Comparison of ENCODE assay signal across 25 mouse cellular contexts in genomic region chr11:105520398-105520797, GRCm38 (mm10).
DNase-seq lines count a peak whose midpoint lies in the region; ATAC-seq lines count a peak whose summit lies in the region.
"Had no signal": no experiment of that assay in that cellular context is flagged by ENCODE, and none has a peak within 500 bp of the region (broad histone marks: within the 10 kb centered on the region; RNA-seq: fewer than 3 reads in every experiment).

No protein-coding gene starts in this region.

- H3K36me3 ChIP-seq in forebrain, embryonic 15.5 days = no peaks in the 10 kb centered on the region
- H3K36me3 ChIP-seq in forebrain, embryonic 11.5 days (ENCODE audit: control insufficient read depth, insufficient read depth, low read length) = no peaks in the 10 kb centered on the region
- H3K36me3 ChIP-seq: embryonic facial prominence, embryonic 13.5 days; hindbrain, embryonic 15.5 days; kidney, embryonic 15.5 days; limb, embryonic 13.5 days; liver, embryonic 12.5 days; midbrain, embryonic 12.5 days; neural tube, embryonic 12.5 days had no signal

- no peak for DNase-seq in forebrain, embryonic 11.5 days (ENCODE audit: low spot score)
- peak; percentile 81 for DNase-seq in brain, adult 2 months (ENCODE audit: low read depth, low spot score)
- DNase-seq in cerebellum, adult 18-20 months = peak; percentile 50 to 65
- peak; percentile 87 to 90 for DNase-seq in cerebellum, postnatal 10 days
- no peak for DNase-seq in thymus, postnatal 4 days
- no peak for DNase-seq in thymus, postnatal 0 days (ENCODE audit: low spot score)
- DNase-seq: adrenal gland, postnatal 36 days; gastrocnemius, postnatal 10 days; heart, postnatal 14 days; kidney, adult 18-20 months; kidney, postnatal 25 days; liver, postnatal 0 days; lung, postnatal 4 days had no signal

- H3K27me3 ChIP-seq in forebrain, embryonic 15.5 days = no peaks in the 10 kb centered on the region
- H3K27me3 ChIP-seq in forebrain, embryonic 11.5 days (ENCODE audit: control insufficient read depth, insufficient read depth, low read length) = no peaks in the 10 kb centered on the region
- H3K27me3 ChIP-seq: embryonic facial prominence, embryonic 13.5 days; hindbrain, embryonic 15.5 days; kidney, embryonic 15.5 days; limb, embryonic 13.5 days; liver, embryonic 12.5 days; neural tube, embryonic 12.5 days had no signal

- 76% methylated on average over 3 of the region's 3 CpGs for WGBS in forebrain, embryonic 15.5 days
- 90% methylated on average over 3 of the region's 3 CpGs for whole genome bisulfite sequencing in forebrain, embryonic 11.5 days

- H3K27ac ChIP-seq in forebrain, embryonic 15.5 days (replicated peaks) = peak overlapping the region; percentile 49
- H3K27ac ChIP-seq in forebrain, embryonic 11.5 days (ENCODE audit: low read depth, low read length) = no peak overlapping the region
- H3K27ac ChIP-seq: embryonic facial prominence, embryonic 13.5 days; hindbrain, embryonic 10.5 days; hindbrain, embryonic 15.5 days; kidney, embryonic 15.5 days; limb, embryonic 13.5 days; liver, embryonic 12.5 days; midbrain, embryonic 12.5 days; neural tube, embryonic 12.5 days had no signal

- H3K9me3 ChIP-seq in forebrain, embryonic 15.5 days = no peaks in the 10 kb centered on the region
- H3K9me3 ChIP-seq in forebrain, embryonic 11.5 days (ENCODE audit: control insufficient read depth, low read length) = no peaks in the 10 kb centered on the region
- H3K9me3 ChIP-seq: embryonic facial prominence, embryonic 13.5 days; hindbrain, embryonic 10.5 days; hindbrain, embryonic 15.5 days; kidney, embryonic 15.5 days; limb, embryonic 13.5 days; liver, embryonic 12.5 days; midbrain, embryonic 12.5 days; neural tube, embryonic 12.5 days had no signal

- no peak for ATAC-seq in forebrain, embryonic 15.5 days (replicated peaks)
- no peak for ATAC-seq in forebrain, embryonic 11.5 days (replicated peaks; ENCODE audit: low FRiP score)
- ATAC-seq: CD4-positive, CD25-positive, alpha-beta regulatory T cell, adult 4 months; liver, embryonic 12.5 days; liver, postnatal 0 days had no signal

- H3K4me3 ChIP-seq in forebrain, embryonic 15.5 days = no peak overlapping the region
- no peak overlapping the region for H3K4me3 ChIP-seq in forebrain, embryonic 11.5 days (ENCODE audit: low read depth, low read length)
- H3K4me3 ChIP-seq: embryonic facial prominence, embryonic 13.5 days; hindbrain, embryonic 10.5 days; hindbrain, embryonic 15.5 days; kidney, embryonic 15.5 days; limb, embryonic 13.5 days; liver, embryonic 12.5 days; megakaryocyte, embryonic 14.5 days; midbrain, embryonic 12.5 days; myocyte; neural tube, embryonic 12.5 days had no signal

- no peak overlapping the region for H3K4me2 ChIP-seq in forebrain, embryonic 15.5 days (replicated peaks)
- H3K4me2 ChIP-seq in forebrain, embryonic 11.5 days (ENCODE audit: low read depth, low read length, severe bottlenecking) = no peak overlapping the region
- H3K4me2 ChIP-seq: embryonic facial prominence, embryonic 13.5 days; hindbrain, embryonic 15.5 days; kidney, embryonic 15.5 days; limb, embryonic 13.5 days; liver, embryonic 12.5 days; midbrain, embryonic 12.5 days; neural tube, embryonic 12.5 days had no signal

- peaks cover 5% of the 10 kb centered on the region; the same call in 1 of the 2 replicates for H3K4me1 ChIP-seq in forebrain, embryonic 15.5 days
- 0 out of 2 replicates have a peak, but pooled peaks cover 3% of the 10 kb centered on the region for H3K4me1 ChIP-seq in forebrain, embryonic 11.5 days (replicated peaks; ENCODE audit: control insufficient read depth, insufficient read depth, low read length)
- H3K4me1 ChIP-seq: kidney, embryonic 15.5 days; liver, embryonic 12.5 days had no signal

- no peak overlapping the region for H3K9ac ChIP-seq in forebrain, embryonic 15.5 days (replicated peaks)
- no peak overlapping the region for H3K9ac ChIP-seq in forebrain, embryonic 11.5 days (ENCODE audit: low read length)
- H3K9ac ChIP-seq: embryonic facial prominence, embryonic 13.5 days; hindbrain, embryonic 15.5 days; kidney, embryonic 15.5 days; limb, embryonic 13.5 days; liver, embryonic 12.5 days; liver, postnatal 0 days; midbrain, embryonic 12.5 days; neural tube, embryonic 12.5 days had no signal

Comparison
In these comparisons a context has a peak if more than half of its experiments do, and no peak if none do; other contexts are left out.
1. DNase-seq: peak in brain, adult 2 months (single experiment), cerebellum, adult 18-20 months (2 of 2) and cerebellum, postnatal 10 days (2 of 2); none in forebrain, embryonic 11.5 days (single experiment), thymus, postnatal 4 days (single experiment) and thymus, postnatal 0 days (single experiment).